Mouse (Mus musculus) heart, embryonic 14.5 days (tissue): ENCODE measurements around the gene Rps6kb1. TPM values are rescaled to one million over a fixed set of nuclear protein-coding genes. Genes with fewer than 3 reads are reported as not detected.

Experiments
- ATAC-seq: fragments of 200-750 bp; cut with Nextera tagmentation; 2 replicates; pipeline ENCODE4 v1.8.0; 2017; ENCODE audit warnings: low read depth, moderate TSS enrichment; ENCODE audit not compliant: insufficient number of reproducible peaks, insufficient read depth, low FRiP score
- H3K27ac ChIP-seq, 2 experiments: fragments of 200-500 bp in 1 of 2; fragments of 300-500 bp in 1 of 2; sonication (generic) in 1 of 2; replicated peaks in 1 of 2; 2 replicates each; pipeline ENCODE4 v1.5.1; 2012 to 2014; ENCODE audit warnings: low read depth in 2 of 2, low read length in 2 of 2, control low read depth in 1 of 2, mild to moderate bottlenecking in 1 of 2, mixed read lengths in 1 of 2; ENCODE audit not compliant: control insufficient read depth in 1 of 2, insufficient read depth in 1 of 2
- H3K27me3 ChIP-seq: fragments of 300-500 bp; sonication (generic); 2 replicates; pipeline ENCODE4 v1.6.1; 2014; ENCODE audit warnings: mild to moderate bottlenecking, low read length, control low read depth; ENCODE audit not compliant: control insufficient read depth, insufficient read depth
- H3K36me3 ChIP-seq: fragments of 300-500 bp; sonication (generic); 2 replicates; pipeline ENCODE4 v1.6.1; 2014; ENCODE audit warnings: mild to moderate bottlenecking, control low read depth, low read length, mixed read lengths; ENCODE audit not compliant: control insufficient read depth, insufficient read depth
- H3K4me1 ChIP-seq, 2 experiments: fragments of 200-500 bp in 1 of 2; fragments of 300-500 bp in 1 of 2; sonication (generic) in 1 of 2; 2 replicates each; pipeline ENCODE4 v1.6.1; 2012 to 2014; ENCODE audit warnings: low read length in 2 of 2, control low read depth in 1 of 2, mixed read lengths in 1 of 2; ENCODE audit not compliant: control insufficient read depth in 2 of 2, insufficient read depth in 2 of 2
- H3K4me2 ChIP-seq: fragments of 300-500 bp; sonication (generic); 2 replicates; pipeline ENCODE4 v1.6.1; 2014; ENCODE audit warnings: mild to moderate bottlenecking, low read length
- H3K4me3 ChIP-seq, 2 experiments: fragments of 200-500 bp in 1 of 2; fragments of 300-500 bp in 1 of 2; sonication (generic) in 1 of 2; 2 replicates each; pipeline ENCODE4 v1.5.1; 2012 to 2014; ENCODE audit warnings: low read length in 2 of 2, mild to moderate bottlenecking in 2 of 2, control low read depth in 1 of 2, low read depth in 1 of 2, moderate library complexity in 1 of 2; ENCODE audit not compliant: control insufficient read depth in 1 of 2, insufficient read depth in 1 of 2
- H3K9ac ChIP-seq: fragments of 300-500 bp; sonication (generic); 2 replicates; pipeline ENCODE4 v1.6.1; 2014; ENCODE audit warnings: mild to moderate bottlenecking, low read length
- H3K9me3 ChIP-seq: fragments of 300-500 bp; sonication (generic); 2 replicates; pipeline ENCODE4 v1.6.1; 2016; ENCODE audit warnings: low read length, control low read depth; ENCODE audit not compliant: control insufficient read depth
- WGBS: fragments of 180-500 bp; shearing (Covaris S2); extraction: QIAGEN DNeasy Blood & Tissue Kit; methylation state at CpG from one replicate; pipeline ENCODE4 v1.1.7; 2014; 5-methylcytosine and 5-hydroxymethylcytosine counted together
- polyA plus RNA-seq: library from polyadenylated mRNA; unstranded; fragments of >200 nt; fragmentation: Nextera tagmentation; extraction: Ambion mirVana; gene quantifications from 2 replicates; pipeline ENCODE4 v1.2.1, GENCODE M21; 2014

Gene Rps6kb1
- polyA plus RNA-seq, 1 experiment from 2014 or later, result 34.8 TPM

DNA sequence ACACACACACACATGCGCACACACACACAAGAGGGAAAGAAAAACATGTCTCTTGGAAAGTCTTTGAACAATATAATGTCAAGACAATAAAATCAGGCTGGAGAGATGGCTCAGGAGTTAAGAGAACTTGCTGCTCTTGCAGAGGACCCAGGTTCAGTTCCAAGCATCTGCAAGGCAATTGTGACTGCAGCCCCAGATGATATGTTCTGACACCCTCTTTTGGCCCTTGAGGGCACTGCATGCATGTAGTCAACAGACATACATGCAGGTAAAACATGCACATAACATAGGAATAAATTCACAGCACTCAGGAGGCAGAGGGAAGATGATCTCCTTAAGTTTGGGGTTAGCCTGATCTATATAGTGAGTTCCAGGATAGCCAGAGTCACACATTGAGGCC, 2.8 kb upstream of the Rps6kb1 start:
- Histone ChIP-seq H3K9ac (no peak overlapping the region), H3K4me2 (no peak overlapping the region), H3K4me3 (no peak overlapping the region), H3K9me3 (no peaks in the 10 kb centered on the region), H3K27ac (no peak overlapping the region), H3K36me3 (peaks cover 12% of the 10 kb centered on the region), H3K27me3 (no peaks in the 10 kb centered on the region), H3K4me1 (peaks cover 4 to 15% of the 10 kb centered on the region in 2 experiments)
- ATAC-seq, result no peak
- 92% methylated on average over 1 of the region's 1 CpGs for WGBS

DNA sequence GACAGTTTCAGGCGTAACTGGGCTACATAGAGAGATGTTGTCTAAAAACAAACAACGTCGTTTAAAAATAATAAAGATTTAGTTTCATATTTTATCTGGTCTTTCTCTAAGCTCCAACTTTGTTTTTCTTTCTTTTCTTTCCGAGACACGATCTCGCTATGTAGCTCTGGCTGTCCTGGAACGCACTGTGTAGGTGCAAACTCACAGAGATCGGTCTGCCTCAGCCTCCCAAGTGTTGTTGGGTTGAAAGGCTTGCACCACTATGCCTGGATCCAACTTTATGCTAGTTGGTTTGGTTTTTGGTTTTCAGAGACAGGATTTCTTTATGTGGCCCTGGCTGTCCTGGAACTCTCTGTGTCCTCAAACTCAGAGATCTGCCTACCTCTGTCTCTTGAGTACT, 951 bp upstream of the Rps6kb1 start:
- H3K9me3 ChIP-seq, result no peaks in the 10 kb centered on the region
- peaks cover 4 to 18% of the 10 kb centered on the region in 2 experiments for H3K4me1 ChIP-seq
- ATAC-seq, result no peak
- H3K4me2 ChIP-seq, result peak overlapping the region; percentile 81
- H3K27ac ChIP-seq, result peak overlapping the region; percentile 85 to 91; a peak in 3 of 4 replicates
- WGBS, result 76% methylated on average over 8 of the region's 8 CpGs
- peak overlapping the region; percentile 75 to 83 for H3K4me3 ChIP-seq
- H3K36me3 ChIP-seq, result peaks cover 12% of the 10 kb centered on the region
- peak overlapping the region; percentile 77 for H3K9ac ChIP-seq
- H3K27me3 ChIP-seq, result no peaks in the 10 kb centered on the region

DNA sequence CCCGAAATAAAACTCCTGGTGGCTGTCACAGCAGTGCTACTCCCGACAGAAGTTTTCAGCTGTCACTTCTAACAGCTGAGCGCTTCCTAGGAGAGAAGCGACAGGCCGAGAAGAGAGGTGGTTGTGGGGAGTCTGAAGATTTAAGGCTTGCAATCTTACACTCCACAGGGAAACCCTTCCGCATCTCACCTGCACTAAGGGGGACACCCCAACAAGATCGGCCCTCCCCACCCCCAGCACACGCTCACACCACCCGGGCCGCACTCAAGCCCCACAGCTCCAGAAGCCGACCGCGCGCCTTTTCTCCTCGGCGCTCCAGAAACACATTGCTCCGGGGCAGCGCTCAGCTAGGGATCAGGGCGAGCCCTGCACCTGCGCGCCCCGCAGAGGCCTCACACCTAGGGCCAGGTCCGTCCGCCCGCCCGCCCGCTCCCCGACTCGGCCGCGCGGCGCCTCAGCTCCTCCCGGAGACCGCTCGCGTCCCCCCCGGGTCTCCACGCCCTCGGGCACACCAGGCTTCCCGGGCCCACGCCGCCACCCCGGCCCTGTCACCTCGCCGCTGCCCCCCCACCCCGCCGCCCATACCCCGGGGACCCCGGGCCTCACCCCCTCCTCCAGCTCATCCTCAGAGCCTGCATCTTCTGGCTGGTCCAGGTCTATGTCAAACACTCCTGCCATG, 506 bp downstream of the Rps6kb1 start:
- Histone ChIP-seq H3K27me3 (no peaks in the 10 kb centered on the region), H3K4me2 (peak overlapping the region; percentile 70), H3K4me1 (peaks cover 4 to 18% of the 10 kb centered on the region in 2 experiments), H3K9ac (peak overlapping the region; percentile 91), H3K4me3 (peak overlapping the region; percentile 79 to 83), H3K36me3 (peaks cover 3% of the 10 kb centered on the region; the same call in 1 of the 2 replicates), H3K9me3 (no peaks in the 10 kb centered on the region), H3K27ac (peak overlapping the region; percentile 84 to 85)
- WGBS, result 1% methylated on average over 50 of the region's 50 CpGs
- peak; percentile 52 for ATAC-seq

DNA sequence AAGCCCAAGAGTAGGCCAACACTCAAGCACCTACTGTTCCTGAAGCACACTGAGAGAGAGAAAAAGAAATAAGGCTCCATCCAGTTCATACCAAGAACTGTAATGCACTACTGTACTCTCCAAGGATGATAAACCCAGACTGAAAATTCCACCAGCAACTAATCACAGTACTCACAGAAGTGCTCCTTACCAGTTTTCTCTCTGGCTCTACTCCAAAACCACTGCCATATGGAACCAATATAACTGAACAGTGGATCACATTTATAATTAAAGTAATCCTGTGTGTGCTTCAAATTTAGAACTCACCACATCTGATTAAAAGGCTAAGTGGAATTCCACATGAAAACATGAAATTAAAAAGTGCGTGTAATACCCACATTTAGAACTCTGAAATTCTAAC, 1.8 kb downstream of the Rps6kb1 start:
- Histone ChIP-seq H3K27me3 (no peaks in the 10 kb centered on the region), H3K9me3 (no peaks in the 10 kb centered on the region), H3K27ac (peak overlapping the region in 1 of 2 experiments; percentile 47; a peak in 2 of 4 replicates), H3K36me3 (0 out of 2 replicates have a peak, but pooled peaks cover 3% of the 10 kb centered on the region), H3K9ac (peak overlapping the region; percentile 91), H3K4me2 (peak overlapping the region; percentile 70), H3K4me1 (peaks cover 4 to 18% of the 10 kb centered on the region in 2 experiments), H3K4me3 (peak overlapping the region in 1 of 2 experiments; percentile 83; a peak in 2 of 4 replicates)
- 70% methylated on average over 1 of the region's 1 CpGs for WGBS
- no peak for ATAC-seq

DNA sequence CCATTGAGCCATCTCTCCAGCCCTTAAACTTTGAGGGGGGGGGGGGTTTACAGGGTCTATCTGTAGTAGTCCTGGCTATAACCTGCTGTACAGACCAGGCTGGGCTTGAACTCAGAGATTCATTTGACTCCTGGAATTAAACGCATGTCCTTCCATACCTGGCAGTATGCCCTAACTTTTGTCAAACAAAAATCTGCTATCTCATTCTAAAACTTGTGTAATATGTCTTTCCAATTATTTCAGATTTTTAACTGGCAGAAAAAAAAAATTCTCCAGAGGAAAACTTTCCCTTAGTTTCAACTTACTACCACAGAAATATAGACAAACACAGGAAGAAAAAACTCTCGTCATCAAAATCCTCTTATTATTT, 4.1 kb downstream of the Rps6kb1 start:
- Histone ChIP-seq H3K36me3 (0 out of 2 replicates have a peak, but pooled peaks cover 3% of the 10 kb centered on the region), H3K9ac (no peak overlapping the region), H3K9me3 (no peaks in the 10 kb centered on the region), H3K27ac (no peak overlapping the region), H3K27me3 (no peaks in the 10 kb centered on the region), H3K4me2 (no peak overlapping the region), H3K4me3 (no peak overlapping the region), H3K4me1 (peaks cover 2 to 13% of the 10 kb centered on the region in 2 experiments; a peak in 3 of 4 replicates)
- ATAC-seq, result no peak
- 74% methylated on average over 2 of the region's 2 CpGs for WGBS

DNA sequence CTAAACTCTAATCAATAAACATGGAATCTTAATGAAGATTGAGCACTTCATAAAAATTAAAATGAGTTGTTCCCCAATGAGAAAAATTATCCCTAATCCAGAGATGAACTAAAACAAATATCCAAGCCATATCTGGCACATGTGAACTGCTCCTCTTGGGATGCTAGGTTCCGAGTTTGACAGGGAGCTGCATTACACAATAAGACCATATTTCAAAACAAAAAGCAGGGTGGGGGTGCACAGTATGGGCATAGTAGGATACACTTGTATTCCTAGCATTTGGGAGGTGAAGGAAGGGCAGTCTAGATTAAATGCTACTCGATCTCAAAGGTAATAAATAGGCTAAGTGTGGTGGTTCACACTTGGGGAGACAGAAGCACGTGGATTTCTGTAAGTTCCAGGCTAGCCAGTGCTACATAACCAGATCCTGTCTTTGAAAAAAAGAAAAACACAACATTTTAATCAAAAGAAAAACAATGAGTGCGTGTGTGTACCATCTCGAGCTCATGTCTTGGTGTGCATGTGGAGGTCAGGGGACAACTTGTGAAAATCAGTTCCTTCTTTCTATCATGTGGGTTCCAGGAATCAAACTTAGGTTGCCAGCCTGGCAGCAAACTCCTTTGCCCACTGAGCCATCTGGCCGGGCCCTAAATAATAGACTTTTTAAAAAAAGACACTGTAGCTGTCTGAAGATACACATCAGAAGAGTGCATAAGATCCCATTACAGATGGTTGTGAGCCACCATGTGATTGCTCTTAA, 4.7 kb downstream of the Rps6kb1 start:
- ATAC-seq, result no peak
- Histone ChIP-seq H3K4me1 (peaks cover 2 to 12% of the 10 kb centered on the region in 2 experiments; a peak in 3 of 4 replicates), H3K4me2 (no peak overlapping the region), H3K27ac (no peak overlapping the region), H3K9me3 (no peaks in the 10 kb centered on the region), H3K9ac (no peak overlapping the region), H3K27me3 (no peaks in the 10 kb centered on the region), H3K4me3 (no peak overlapping the region), H3K36me3 (peaks cover 4% of the 10 kb centered on the region; the same call in 1 of the 2 replicates)
- 78% methylated on average over 6 of the region's 6 CpGs for WGBS

DNA sequence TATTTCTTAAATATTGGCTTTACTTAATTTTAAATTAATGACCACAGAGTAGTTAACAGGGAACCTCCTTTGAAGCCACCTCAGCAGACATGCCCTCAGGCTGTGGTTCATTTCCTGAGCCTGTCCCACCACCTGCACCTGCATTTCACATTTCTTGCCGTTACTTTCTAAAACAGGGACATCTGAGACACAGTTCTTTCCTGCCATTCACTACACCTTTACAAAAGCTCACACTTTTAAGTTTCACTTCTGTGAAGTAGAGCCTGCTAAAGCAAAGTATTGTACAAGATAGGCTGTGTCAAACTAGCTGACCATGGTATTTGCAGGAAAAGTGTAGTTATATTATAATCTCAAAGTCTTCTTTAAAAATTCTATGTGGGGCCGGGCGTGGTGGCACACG, 5.8 kb downstream of the Rps6kb1 start:
- 91% methylated on average over 4 of the region's 4 CpGs for WGBS
- H3K4me3 ChIP-seq, result no peak overlapping the region
- no peaks in the 10 kb centered on the region for H3K27me3 ChIP-seq
- H3K4me1 ChIP-seq, result peaks cover 2 to 12% of the 10 kb centered on the region in 2 experiments; a peak in 3 of 4 replicates
- H3K36me3 ChIP-seq, result peaks cover 15% of the 10 kb centered on the region
- no peak for ATAC-seq
- no peaks in the 10 kb centered on the region for H3K9me3 ChIP-seq
- H3K9ac ChIP-seq, result no peak overlapping the region
- H3K27ac ChIP-seq, result no peak overlapping the region
- no peak overlapping the region for H3K4me2 ChIP-seq
